In the genomic region with DNA sequence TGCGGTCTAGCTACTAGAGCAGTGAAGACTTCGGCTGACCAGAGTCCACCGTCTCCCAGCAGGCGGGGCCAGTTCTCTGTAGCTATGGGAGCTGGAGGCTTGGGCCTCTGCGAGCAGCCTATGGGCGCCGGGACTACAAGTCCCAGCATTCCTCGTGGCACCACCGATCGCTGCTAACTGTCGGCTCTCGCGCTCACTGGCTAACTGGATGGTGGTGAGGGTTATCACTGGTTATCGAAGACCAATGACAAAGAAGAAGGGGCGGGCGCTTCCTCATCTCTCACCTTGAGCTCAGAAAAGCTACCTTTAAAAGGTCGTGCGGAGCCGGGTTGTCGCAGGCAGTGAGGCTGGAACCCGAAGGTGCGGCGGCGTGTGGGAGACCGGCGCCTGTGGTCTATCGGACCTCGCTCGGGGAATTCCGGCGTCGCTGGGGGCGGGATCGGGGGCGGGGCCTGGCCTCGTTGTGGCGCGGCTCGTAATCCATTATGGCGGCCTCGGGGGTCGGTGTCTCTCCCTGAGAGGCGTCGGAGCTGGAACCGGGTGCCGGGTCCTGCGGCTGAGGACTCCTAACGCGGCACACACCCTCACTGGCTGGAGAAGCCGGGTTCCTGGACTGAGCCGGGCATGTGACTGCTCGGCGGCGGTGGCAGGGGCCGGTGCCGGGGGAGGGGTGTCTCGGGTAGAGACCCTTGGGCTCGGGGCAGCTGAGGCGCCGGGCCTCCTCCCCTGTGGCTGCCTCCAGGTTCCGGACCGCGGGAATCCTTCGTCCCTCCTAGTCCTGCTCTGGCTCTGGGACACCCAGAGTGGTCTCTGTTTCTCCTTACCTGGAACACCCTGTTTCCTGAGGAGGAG, we compare ENCODE assay signal across 2 mouse cellular contexts.
TF ChIP-seq lines count a peak whose summit lies in the region.

A gene (plus strand): TSS at position 303 of the 852 bp plus-strand sequence.

TF ChIP-seq in C2C12, 6 proteins besides CTCF, POLR2A, EP300 and RAD21 (continued from another document):
- no peak for TF ChIP-seq MYOD1 (IDR thresholded peaks at IDR 0.05; ENCODE audit: control insufficient read depth, insufficient read length, low read depth)
- TF ChIP-seq USF1 (IDR thresholded peaks at IDR 0.05; ENCODE audit: low read depth), result no peak

TF ChIP-seq in myocyte, 11 proteins besides CTCF, POLR2A, EP300 and RAD21 (continued from another document):
- no peak for TF ChIP-seq SRF (IDR thresholded peaks at IDR 0.05; ENCODE audit: control insufficient read depth, insufficient read length, low read depth)
- TF ChIP-seq CEBPB (IDR thresholded peaks at IDR 0.05; ENCODE audit: insufficient read depth, poor library complexity, severe bottlenecking), result no peak
- no peak for TF ChIP-seq USF1 (IDR thresholded peaks at IDR 0.05; ENCODE audit: low read depth)
- no peak for TF ChIP-seq MAX (IDR thresholded peaks at IDR 0.05; ENCODE audit: low read depth)
- TF ChIP-seq REST (IDR thresholded peaks at IDR 0.05; ENCODE audit: insufficient read depth, insufficient read length), result no peak
- TF ChIP-seq E2F4 (IDR thresholded peaks at IDR 0.05; ENCODE audit: insufficient read depth), result no peak
- TF ChIP-seq TCF3 (IDR thresholded peaks at IDR 0.05; ENCODE audit: insufficient read length, low read depth), result no peak
